Mouse (Mus musculus) testis, adult 2 months (tissue): ENCODE data around the gene Gga3.

Experiments used
- CTCF ChIP-seq: fragments of 200-500 bp; IDR thresholded peaks from 2 replicates; pipeline ENCODE4 v1.5.1; 2012; ENCODE audit warnings: low read depth, mild to moderate bottlenecking, inconsistent platforms, low read length, moderate library complexity; ENCODE audit not compliant: control insufficient read depth, insufficient read depth, insufficient replicate concordance
- POLR2A ChIP-seq: fragments of 200-500 bp; IDR thresholded peaks from 2 replicates; pipeline ENCODE4 v1.6.1; 2012; ENCODE audit warnings: low read depth, mild to moderate bottlenecking, inconsistent platforms, low read length, moderate library complexity; ENCODE audit not compliant: control insufficient read depth

GRCm38 (mm10) chr11:115600743-115601142 is 3.1 kb downstream of the Gga3 start:
- TF ChIP-seq POLR2A: no peak
- no peak for TF ChIP-seq CTCF
